Mouse (Mus musculus): ENCODE results near the gene Spop.

DNA sequence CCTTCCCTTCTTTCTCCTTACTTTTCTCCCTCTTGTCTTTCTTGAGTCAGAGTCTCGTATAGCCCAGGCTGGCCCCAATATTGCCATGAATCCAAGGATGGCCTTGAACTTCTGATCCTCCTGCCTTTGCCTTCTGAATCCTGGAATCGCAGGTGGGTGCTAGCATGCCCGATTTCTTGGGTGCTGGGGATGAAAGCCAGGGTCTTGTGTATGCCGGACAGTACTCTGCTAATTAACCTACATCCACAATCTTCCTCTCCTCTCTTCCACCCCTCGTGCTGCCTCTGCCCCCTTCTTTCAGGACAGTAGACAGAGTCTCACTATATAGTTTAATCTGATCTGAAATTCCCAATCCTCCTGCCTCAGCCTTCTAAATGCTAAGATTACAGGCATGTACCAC, 12.3 kb upstream of the Spop start:
- TF ChIP-seq POLR2A (IDR thresholded peaks at IDR 0.05; ENCODE audit: low read depth, low read length) (no peak), CTCF (IDR thresholded peaks at IDR 0.05; ENCODE audit: extremely low read depth, insufficient read depth, insufficient read length, insufficient replicate concordance) (no peak)

All from spleen, adult 2 months (tissue).